Mouse (Mus musculus): Measurements from ENCODE around the gene Ms4a4c.
"Not testable (repeated sequence)": the region's sequence is repeated elsewhere in the genome, so short reads cannot be mapped to it uniquely, and the experiment has no call there.

Gene Ms4a4c

DNA sequence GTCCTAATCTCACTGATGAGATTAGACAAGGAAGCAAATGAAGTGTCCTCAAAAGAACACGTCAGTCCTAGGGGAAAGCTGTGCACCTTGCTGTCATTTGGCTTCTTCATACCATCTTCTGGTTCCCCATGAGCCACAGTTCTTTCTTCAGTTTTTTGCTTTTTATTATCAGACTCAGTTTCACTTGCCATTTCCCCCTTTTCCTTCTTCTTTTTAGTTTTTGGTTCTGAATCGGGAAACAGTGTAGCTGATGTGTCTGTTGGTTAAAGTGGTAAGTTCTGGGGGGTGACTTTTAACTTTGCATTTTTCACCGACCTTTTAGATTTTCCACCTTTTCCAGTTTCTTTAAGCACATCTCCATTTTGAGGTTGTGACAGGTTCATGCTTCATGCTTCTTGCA, at the start of gene Ms4a4c:
TSS of gene Ms4a4c (plus strand) at position 244 of the 400 bp plus-strand sequence.
- DNase-seq, result no peak

- no peak for DNase-seq
Measured at GRCm38 (mm10) chr19:11355730-11356129, 48.8 kb upstream of the Ms4a4c start.

DNA sequence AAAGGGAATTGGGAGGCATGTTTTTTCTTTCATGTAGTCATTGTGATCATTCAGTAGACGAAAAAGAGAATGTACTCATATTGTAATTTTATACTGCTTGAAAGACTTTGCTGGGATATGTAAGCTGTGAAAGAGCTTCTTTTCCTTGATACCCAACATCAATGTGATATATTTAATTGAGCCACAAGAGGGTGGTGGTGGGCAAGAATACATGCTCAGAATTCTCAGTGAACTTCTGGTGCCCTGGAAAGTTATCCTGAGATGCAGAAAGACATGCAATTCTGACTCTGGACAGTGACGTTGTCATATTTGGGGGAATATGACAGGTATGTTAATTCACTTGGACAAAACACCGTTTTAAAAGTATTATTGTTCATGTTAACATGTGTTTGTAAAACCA, 44.5 kb upstream of the Ms4a4c start:
- no peak for DNase-seq

GRCm38 (mm10) chr19:11362002-11362401, 42.6 kb upstream of the Ms4a4c start:
- no peak for DNase-seq

GRCm38 (mm10) chr19:11368310-11368709, 36.3 kb upstream of the Ms4a4c start:
- no peak for DNase-seq

DNA sequence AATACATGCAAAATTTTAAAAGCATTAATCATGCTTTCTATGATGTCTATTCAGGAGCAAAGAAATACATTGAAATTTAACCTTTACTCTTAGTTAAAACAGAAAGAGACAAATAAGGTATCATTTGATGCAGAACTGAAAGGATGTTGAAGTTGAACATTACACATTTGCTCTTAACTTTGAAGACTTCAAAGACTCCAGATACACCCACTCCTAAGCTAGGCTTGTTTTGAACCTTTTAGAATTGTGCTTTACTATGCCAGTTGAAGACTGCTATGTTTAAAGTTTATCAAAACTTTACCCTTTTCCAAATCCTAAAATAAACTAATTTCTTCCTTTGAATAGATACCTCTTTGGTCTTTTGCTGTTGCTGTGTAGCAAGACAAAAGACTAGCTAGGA, 33.4 kb upstream of the Ms4a4c start:
- no peak for DNase-seq

- no peak for DNase-seq
Measured at GRCm38 (mm10) chr19:11375273-11375672, 29.3 kb upstream of the Ms4a4c start, which contains the start of gene Ms4a4a. Ms4a4a (plus strand) TSS chr19:11375523.

DNA sequence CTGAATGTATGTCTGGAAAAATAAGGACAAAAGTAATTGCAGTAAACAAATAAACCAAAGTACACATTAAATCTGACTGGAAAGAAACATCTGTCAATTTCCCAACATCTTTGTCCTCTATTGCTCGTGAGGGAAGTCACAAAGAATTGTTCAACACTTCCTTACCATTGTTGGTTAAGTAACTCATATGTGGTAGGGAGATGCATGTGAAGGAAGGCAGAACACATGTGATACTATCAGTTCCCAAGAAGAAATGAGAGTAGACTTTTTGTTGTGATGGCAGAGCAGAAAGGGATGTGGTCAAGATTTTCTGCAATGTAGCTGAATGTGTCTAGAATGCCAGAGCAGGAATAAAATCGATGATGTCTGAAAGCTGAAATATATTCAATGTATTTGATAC, 28.2 kb upstream of the Ms4a4c start:
- DNase-seq, result no peak

GRCm38 (mm10) chr19:11387109-11387508, 17.5 kb upstream of the Ms4a4c start:
- no peak for DNase-seq

GRCm38 (mm10) chr19:11387685-11388084, 16.9 kb upstream of the Ms4a4c start:
- no peak for DNase-seq

DNA sequence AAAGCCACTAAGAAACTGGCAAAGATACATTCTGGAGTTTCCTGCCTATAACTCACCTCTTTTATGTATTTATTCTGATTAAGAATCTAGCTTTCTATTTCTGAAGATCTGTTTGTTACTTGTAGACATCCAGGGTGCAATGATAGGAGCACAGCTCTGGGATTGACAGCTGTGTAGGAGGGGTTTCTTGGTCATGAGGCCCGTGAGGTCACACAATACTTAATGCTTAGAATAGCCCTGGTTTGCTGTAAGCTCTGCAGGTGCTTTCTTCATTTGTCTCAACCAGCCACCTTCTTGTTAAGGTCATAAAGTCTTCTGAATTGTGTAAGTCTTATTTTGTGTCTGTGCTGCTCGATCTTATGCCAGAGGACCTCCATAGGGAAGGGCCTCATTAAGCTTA, 15.6 kb upstream of the Ms4a4c start:
- DNase-seq, result no peak

DNA sequence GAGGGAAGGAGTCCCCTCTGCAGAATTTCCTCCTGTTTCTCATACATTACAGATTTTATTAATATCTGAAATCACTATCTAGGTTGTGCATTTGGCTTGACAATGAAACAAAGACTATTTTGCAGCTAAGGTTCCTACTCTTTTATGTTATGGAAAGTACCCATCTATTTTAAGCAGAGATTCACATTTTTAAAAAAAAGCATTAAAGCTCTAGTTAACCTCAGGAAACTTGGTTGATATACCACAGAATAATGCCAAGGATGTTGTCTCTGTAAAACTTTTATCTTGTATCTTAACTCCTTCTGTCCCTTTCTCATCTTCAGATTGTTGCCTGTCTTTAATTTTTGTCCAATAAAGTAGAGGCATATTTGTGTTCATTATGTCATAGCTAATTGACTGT, 8.8 kb upstream of the Ms4a4c start:
- DNase-seq, result no peak

DNA sequence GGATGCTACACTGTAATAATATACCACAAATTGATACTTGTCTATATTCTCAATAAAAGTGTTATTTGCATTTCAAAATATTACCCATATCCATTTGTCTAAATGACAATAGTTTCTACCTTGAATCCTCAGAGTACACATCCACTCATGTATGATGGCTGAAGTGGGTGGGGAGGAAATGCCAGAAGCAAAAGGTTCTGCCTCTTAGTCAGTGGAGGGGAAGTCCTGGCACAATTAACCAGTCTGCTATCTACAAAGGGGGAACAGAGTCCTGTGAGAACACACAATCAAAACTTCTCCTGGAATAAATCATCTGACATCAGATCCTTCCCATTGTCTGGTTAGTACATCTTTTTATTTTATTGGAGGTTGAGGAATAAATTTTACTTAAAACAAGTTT, 2.9 kb downstream of the Ms4a4c start:
- DNase-seq, result no peak

DNA sequence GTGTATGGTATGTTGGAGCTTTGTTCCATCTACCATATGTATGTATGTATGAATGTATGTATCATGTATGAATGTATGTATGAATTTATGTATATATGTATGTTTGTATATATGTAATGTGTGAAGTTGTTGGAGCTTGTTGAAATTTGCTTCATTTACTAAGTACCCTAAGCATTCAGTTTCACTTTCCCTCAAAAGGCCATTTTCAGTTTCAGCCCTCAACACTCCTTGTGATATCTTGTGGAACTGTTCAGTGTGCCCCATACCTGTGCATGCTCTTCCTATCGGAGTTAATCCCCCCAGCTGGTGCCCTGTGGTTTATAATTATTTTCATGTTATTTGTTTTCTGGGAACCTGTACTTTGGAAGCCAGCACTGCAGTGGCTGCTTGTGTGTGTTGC, 4.0 kb downstream of the Ms4a4c start:
- no peak for DNase-seq

DNA sequence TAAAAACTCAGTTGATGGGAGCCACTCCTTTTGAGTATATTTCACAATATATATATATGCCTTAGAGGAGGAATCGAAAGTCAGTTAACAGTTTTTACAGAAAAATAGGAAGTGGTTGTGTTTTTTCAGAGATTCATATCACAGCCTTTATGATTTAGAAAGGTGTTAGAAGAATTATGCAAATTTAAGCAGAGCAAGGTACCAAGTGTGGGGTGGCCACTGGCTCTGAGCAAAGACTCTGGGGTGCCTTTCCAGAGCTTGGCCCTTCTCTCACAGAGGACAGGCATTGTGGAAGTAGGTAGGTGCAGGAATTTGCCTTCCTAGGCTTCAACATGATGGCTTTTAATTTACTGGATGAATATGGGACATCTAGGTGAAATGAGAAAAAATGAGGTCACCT, 7.1 kb downstream of the Ms4a4c start:
- DNase-seq, result no peak

- DNase-seq, result no peak
Measured at GRCm38 (mm10) chr19:11414084-11414483, 9.5 kb downstream of the Ms4a4c start.

GRCm38 (mm10) chr19:11415581-11415980, 11.0 kb downstream of the Ms4a4c start:
- no peak for DNase-seq

DNA sequence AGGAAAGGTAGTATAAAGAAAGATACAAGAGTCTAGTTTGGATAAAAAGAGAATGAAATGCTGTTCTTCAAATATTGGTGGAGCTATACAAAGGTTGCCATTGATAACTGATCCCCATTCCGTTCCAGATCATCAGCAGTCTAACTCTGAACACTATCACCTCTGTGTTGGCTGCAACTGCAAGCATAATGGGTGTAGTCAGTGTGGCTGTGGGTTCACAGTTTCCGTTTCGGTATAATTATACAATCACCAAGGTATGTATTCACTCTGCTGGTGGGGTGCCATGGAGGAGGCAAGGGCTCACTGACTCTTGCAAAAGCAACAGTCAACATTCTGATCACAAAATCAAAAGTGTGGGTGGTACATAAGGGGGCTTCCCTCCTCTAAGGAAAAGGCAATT, 14.3 kb downstream of the Ms4a4c start:
- not testable (repeated sequence) for DNase-seq

DNA sequence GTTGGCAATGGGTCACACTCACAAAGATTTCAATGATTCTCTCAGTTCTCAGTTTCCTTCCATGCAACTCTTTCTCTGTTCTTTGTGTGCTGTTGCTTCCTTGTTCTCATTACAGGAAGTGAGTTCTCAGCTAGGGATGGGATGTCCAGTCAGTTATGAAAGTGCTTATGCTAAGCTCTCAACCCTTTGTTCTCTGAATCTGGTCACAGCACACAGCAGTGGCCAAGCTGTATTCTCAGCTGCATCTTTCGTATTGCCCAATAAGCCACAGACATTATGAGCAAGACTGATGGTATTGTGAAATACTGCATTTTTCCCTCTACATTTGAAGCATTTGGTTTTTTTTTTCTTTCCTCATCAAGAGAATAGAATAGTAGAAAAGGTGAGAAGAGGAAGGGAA, 26.6 kb downstream of the Ms4a4c start:
- DNase-seq, result not testable (repeated sequence)

GRCm38 (mm10) chr19:11435058-11435834, 30.7 kb downstream of the Ms4a4c start:
- no peak for DNase-seq

GRCm38 (mm10) chr19:11443338-11443737, 38.8 kb downstream of the Ms4a4c start, which contains the start of gene Ms4a4b:
Ms4a4b (plus strand) TSS chr19:11443553.
- DNase-seq, result no peak

GRCm38 (mm10) chr19:11443964-11444363, 39.4 kb downstream of the Ms4a4c start:
- no peak for DNase-seq

- DNase-seq, result no peak
Measured at GRCm38 (mm10) chr19:11447238-11447637, 42.7 kb downstream of the Ms4a4c start.

DNA sequence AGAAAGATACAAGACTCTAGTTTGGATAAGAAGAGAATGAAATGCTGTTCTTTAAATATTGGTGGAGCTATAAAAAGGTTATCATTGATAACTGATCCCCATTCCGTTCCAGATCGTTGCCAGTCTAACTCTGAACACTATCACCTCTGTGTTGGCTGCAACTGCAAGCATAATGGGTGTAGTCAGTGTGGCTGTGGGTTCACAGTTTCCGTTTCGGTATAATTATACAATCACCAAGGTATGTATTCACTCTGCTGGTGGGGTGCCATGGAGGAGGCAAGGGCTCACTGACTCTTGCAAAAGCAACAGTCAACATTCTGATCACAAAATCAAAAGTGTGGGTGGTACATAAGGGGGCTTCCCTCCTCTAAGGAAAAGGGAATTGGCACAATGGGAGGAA, 54.5 kb downstream of the Ms4a4c start:
- DNase-seq, result not testable (repeated sequence)

DNA sequence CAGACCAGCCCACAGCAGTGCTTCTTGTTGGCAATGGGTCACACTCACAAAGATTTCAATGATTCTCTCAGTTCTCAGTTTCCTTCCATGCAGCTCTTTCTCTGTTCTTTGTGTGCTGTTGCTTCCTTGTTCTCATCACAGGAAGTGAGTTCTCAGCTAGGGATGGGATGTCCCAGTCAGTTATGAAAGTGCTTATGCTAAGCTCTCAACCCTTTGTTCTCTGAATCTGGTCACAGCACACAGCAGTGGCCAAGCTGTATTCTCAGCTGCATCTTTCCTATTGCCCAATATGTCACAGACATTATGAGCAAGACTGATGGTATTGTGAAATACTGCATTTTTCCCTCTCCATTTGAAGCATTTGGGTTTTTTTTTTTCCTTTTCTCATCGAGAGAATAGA, 60.2 kb downstream of the Ms4a4c start:
- not testable (repeated sequence) for DNase-seq

Measured in kidney, postnatal 25 days (tissue).